Mouse (Mus musculus): ENCODE measurements around the gene Pigv. TPM values are rescaled to one million over a fixed set of nuclear protein-coding genes. Genes with fewer than 3 reads are reported as not detected.

Pigv gene
- polyA plus RNA-seq, 1 experiment from 2014 or later = 14.8 TPM

DNA sequence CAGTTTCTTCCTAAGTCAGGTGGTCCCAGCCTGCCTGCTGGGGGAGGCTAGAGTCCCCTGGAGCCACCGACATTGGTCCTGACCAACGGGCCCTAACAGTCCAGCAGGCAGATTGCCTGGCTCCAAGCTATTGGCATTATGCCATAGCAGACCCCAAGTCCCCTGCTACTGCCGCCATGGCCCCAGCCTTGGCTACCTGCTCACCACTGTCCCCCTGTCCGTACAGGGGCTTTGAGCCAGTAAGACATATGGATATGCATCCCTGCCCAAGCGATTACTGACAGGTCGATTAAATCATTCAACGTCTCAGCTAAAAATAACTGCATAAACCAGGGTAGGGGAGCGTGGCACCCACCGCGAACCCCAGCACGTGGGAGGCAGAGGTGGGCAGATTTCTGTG lies 54.5 kb downstream of the Pigv start:
- H3K27me3 ChIP-seq (replicated peaks; ENCODE audit: low read depth, poor library complexity, severe bottlenecking) = no peaks in the 10 kb centered on the region
- no peak overlapping the region for H3K27ac ChIP-seq (replicated peaks)
- no peak overlapping the region for H3K4me3 ChIP-seq
- no peaks in the 10 kb centered on the region for H3K9me3 ChIP-seq
- peaks cover 89% of the 10 kb centered on the region for H3K36me3 ChIP-seq (replicated peaks)
- H3K4me1 ChIP-seq = 0 out of 2 replicates have a peak, but pooled peaks cover 5% of the 10 kb centered on the region
- WGBS = 95% methylated on average over 11 of the region's 11 CpGs
- DNase-seq (ENCODE audit: low spot score) = no peak

DNA sequence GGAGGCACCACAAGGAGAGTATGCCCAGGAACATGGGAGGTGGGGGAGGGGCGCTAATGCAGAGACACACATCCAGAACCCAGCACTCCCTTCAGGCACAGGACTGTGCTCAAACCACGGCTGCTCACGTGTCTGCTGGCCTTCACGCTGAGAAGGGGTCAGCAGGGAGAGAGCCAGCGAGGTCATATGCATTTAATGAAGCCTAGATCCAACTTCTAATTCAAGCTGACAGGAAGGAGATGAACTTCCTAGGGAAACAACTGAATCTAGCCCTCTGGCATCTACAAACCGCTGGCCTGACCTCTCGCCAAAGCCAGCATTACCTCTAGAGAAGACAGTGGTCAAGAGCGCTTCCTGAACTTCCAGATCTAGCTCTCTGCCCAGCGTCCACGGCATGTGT lies 57.0 kb downstream of the Pigv start:
- DNase-seq (ENCODE audit: low spot score) = no peak
- Histone ChIP-seq H3K27ac (replicated peaks) (no peak overlapping the region), H3K9me3 (peaks cover 8% of the 10 kb centered on the region; the same call in 1 of the 2 replicates), H3K36me3 (replicated peaks) (peaks cover 93% of the 10 kb centered on the region), H3K4me1 (0 out of 2 replicates have a peak, but pooled peaks cover 2% of the 10 kb centered on the region), H3K4me3 (no peak overlapping the region), H3K27me3 (replicated peaks; ENCODE audit: low read depth, poor library complexity, severe bottlenecking) (no peaks in the 10 kb centered on the region)
- WGBS = 75% methylated on average over 10 of the region's 10 CpGs

DNA sequence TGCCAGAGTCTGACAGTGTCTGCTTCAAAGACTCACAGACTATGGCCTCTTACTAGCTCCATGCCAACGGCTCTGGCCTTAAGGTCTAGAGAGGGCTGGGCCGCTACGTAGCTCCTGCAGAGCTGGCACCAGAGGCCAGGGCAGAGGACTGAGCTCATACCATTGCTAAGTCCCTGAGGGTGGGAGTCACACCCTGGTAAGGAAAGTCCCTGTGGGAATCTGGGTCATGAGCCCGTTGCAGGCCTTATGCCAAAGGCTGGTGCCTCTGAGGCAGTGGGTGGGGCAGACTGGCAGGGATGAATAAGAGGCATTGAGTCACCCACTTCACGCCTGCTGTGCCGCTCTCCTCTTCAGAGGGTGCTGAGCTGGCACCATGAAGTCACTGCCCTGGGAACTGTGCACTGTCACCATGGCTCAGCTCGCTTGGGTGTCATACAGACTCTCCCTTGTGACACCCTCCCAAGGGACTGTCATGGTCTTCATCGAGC lies 58.1 kb downstream of the Pigv start:
- H3K4me3 ChIP-seq = no peak overlapping the region
- no peak for DNase-seq (ENCODE audit: low spot score)
- H3K4me1 ChIP-seq = peaks cover 3% of the 10 kb centered on the region; the same call in 1 of the 2 replicates
- no peak overlapping the region for H3K27ac ChIP-seq (replicated peaks)
- H3K36me3 ChIP-seq (replicated peaks) = peaks cover 93% of the 10 kb centered on the region
- H3K27me3 ChIP-seq (replicated peaks; ENCODE audit: low read depth, poor library complexity, severe bottlenecking) = no peaks in the 10 kb centered on the region
- 94% methylated on average over 8 of the region's 8 CpGs for WGBS
- peaks cover 8% of the 10 kb centered on the region; the same call in 1 of the 2 replicates for H3K9me3 ChIP-seq

DNA sequence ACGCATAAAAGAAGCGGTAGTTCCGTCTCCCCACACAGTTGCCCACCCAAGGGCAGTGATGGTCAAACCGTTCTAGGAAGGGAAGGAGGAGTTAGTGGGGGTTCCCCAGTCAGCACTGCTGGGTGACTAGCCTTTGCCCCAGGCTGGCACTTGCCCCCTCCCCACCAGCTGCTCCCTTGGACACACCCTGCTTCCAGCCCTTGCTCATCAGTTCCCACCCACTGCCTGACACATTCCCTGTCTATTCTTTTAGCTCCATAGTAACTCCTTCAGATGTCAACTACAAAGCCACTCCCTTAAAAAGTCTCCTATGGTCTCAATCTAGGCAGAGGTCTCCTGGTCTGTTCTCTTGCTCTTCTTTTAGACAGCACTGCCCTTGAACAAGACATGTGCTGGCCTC lies 58.6 kb downstream of the Pigv start:
- H3K27ac ChIP-seq (replicated peaks) = no peak overlapping the region
- no peaks in the 10 kb centered on the region for H3K27me3 ChIP-seq (replicated peaks; ENCODE audit: low read depth, poor library complexity, severe bottlenecking)
- DNase-seq (ENCODE audit: low spot score) = no peak
- H3K36me3 ChIP-seq (replicated peaks) = peaks cover 93% of the 10 kb centered on the region
- peaks cover 8% of the 10 kb centered on the region; the same call in 1 of the 2 replicates for H3K9me3 ChIP-seq
- peaks cover 3% of the 10 kb centered on the region; the same call in 1 of the 2 replicates for H3K4me1 ChIP-seq
- H3K4me3 ChIP-seq = no peak overlapping the region
- WGBS = 93% methylated on average over 4 of the region's 4 CpGs

DNA sequence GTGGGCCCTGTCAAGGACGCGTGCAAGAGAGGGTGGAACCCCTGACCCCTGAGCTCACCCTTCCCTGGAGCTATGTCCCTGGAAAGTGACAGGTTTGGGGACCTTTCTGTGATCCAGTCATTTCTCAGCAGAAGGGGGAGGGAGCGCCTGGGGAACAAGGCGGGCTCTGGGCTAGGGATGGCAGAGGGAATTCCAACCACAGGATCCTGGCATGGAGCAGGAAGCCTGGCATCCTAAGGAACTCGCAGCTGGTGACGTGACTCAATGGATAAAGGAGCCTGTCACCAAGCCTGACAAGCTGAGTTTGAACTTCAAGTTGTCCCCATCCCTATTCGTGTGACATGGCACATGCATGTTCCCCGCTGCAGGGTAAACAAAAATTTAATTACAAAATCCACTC lies 59.4 kb downstream of the Pigv start:
- no peak overlapping the region for H3K27ac ChIP-seq (replicated peaks)
- no peak for DNase-seq (ENCODE audit: low spot score)
- H3K9me3 ChIP-seq = peaks cover 8% of the 10 kb centered on the region; the same call in 1 of the 2 replicates
- H3K36me3 ChIP-seq (replicated peaks) = peaks cover 96% of the 10 kb centered on the region
- H3K27me3 ChIP-seq (replicated peaks; ENCODE audit: low read depth, poor library complexity, severe bottlenecking) = no peaks in the 10 kb centered on the region
- no peak overlapping the region for H3K4me3 ChIP-seq
- H3K4me1 ChIP-seq = peaks cover 3% of the 10 kb centered on the region; the same call in 1 of the 2 replicates
- 95% methylated on average over 8 of the region's 8 CpGs for WGBS

DNA sequence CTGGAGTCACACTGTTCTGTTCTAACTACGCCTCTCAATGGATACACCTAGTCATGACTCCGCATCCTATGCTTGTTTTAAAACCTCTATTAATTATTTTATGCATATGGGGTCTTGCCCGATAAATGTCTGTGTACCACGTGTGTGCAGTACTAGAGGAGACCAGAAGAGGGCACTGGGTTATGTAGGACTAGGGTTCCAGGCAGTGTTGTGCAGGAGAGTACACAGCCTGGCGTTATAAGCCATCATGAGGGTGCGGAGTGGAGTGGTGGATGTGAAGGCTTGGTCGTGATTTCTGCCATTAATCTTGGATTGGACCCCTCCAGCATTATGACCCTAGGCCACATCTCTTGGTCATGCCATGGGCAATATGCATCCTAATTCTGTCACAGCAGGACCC lies 60.0 kb downstream of the Pigv start:
- Histone ChIP-seq H3K9me3 (peaks cover 8% of the 10 kb centered on the region; the same call in 1 of the 2 replicates), H3K36me3 (replicated peaks) (peaks cover 95% of the 10 kb centered on the region)
- WGBS = 94% methylated on average over 7 of the region's 7 CpGs

DNA sequence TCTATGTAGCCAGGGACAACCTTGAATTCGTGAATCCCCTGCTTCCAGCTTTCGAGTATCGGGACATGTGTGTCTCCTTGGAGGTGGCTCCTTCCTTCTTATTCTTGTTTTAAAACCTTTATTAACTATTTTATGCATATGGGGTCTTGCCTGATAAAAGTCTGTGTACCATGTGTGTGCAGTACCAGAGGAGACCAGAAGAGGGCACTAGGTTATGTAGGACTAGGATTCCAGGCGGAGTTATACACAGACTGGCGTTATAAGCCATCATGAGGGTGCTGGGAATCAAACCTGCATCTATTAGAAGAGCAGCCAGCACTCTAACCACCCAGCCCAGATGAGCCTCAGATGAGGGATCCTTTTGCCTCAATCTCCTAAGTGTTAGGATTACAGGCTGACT lies 60.6 kb downstream of the Pigv start:
- 94% methylated on average over 5 of the region's 5 CpGs for WGBS
- peaks cover 95% of the 10 kb centered on the region for H3K36me3 ChIP-seq (replicated peaks)

More for the DNA sequence above, 60.0 kb downstream of the Pigv start:
- no peak for DNase-seq (ENCODE audit: low spot score)
- Histone ChIP-seq H3K27ac (replicated peaks) (no peak overlapping the region), H3K4me3 (no peak overlapping the region), H3K27me3 (replicated peaks; ENCODE audit: low read depth, poor library complexity, severe bottlenecking) (no peaks in the 10 kb centered on the region), H3K4me1 (peaks cover 3% of the 10 kb centered on the region; the same call in 1 of the 2 replicates)

More for the DNA sequence above, 60.6 kb downstream of the Pigv start:
- Histone ChIP-seq H3K9me3 (peaks cover 8% of the 10 kb centered on the region; the same call in 1 of the 2 replicates), H3K4me3 (no peak overlapping the region), H3K4me1 (peaks cover 8% of the 10 kb centered on the region; the same call in 1 of the 2 replicates), H3K27me3 (replicated peaks; ENCODE audit: low read depth, poor library complexity, severe bottlenecking) (no peaks in the 10 kb centered on the region), H3K27ac (replicated peaks) (no peak overlapping the region)
- DNase-seq (ENCODE audit: low spot score) = no peak

Small RNA genes lying within 50 kb of the gene (microRNA-seq; reads per million reads assigned to microRNA genes)
- gene Mir7227 = 1.8 reads per million

Other genes starting within 250 kb of the Pigv start
- gene Tent5b, start 192.5 kb downstream of the Pigv start, polyA plus RNA-seq (2016; fragmentation: Nextera tagmentation; extraction: Ambion mirVana) = 1.0 and 1.2 TPM in 2 replicates
- gene Trnp1, start 174.1 kb downstream of the Pigv start, polyA plus RNA-seq (2016; fragmentation: Nextera tagmentation; extraction: Ambion mirVana) = 0.57 and 1.1 TPM in 2 replicates
- gene Kdf1, start 153.7 kb downstream of the Pigv start, polyA plus RNA-seq (2016; fragmentation: Nextera tagmentation; extraction: Ambion mirVana) = 11.0 and 13.6 TPM in 2 replicates
- 489 and 518 TPM in 2 replicates for gene Nudc, start 126.7 kb downstream of the Pigv start, polyA plus RNA-seq (2016; fragmentation: Nextera tagmentation; extraction: Ambion mirVana)
- gene Nr0b2, start 119.3 kb downstream of the Pigv start, polyA plus RNA-seq (2016; fragmentation: Nextera tagmentation; extraction: Ambion mirVana) = 0.17 TPM in 1 of 2 replicates, not detected in the other
- 10.7 and 12.2 TPM in 2 replicates for gene Gpatch3, start 97.9 kb downstream of the Pigv start, polyA plus RNA-seq (2016; fragmentation: Nextera tagmentation; extraction: Ambion mirVana)
- gene Gpn2, start 88.3 kb downstream of the Pigv start, polyA plus RNA-seq (2016; fragmentation: Nextera tagmentation; extraction: Ambion mirVana) = 29.4 and 30.9 TPM in 2 replicates
- gene Sfn, start 70.5 kb downstream of the Pigv start, polyA plus RNA-seq (2016; fragmentation: Nextera tagmentation; extraction: Ambion mirVana) = 27.6 and 35.7 TPM in 2 replicates
- 2.3 and 3.0 TPM in 2 replicates for gene Zdhhc18, start 22.5 kb downstream of the Pigv start, polyA plus RNA-seq (2016; fragmentation: Nextera tagmentation; extraction: Ambion mirVana)
- gene Arid1a, start 84.1 kb upstream of the Pigv start, polyA plus RNA-seq (2016; fragmentation: Nextera tagmentation; extraction: Ambion mirVana) = 38.9 and 40.0 TPM in 2 replicates
- gene Rps6ka1, start 215.2 kb upstream of the Pigv start, polyA plus RNA-seq (2016; fragmentation: Nextera tagmentation; extraction: Ambion mirVana) = 46.6 and 47.6 TPM in 2 replicates

All from embryonic facial prominence, embryonic 10.5 days (tissue).